Mouse (Mus musculus): ENCODE measurements around the gene Gm21964. TPM values are rescaled to one million over a fixed set of nuclear protein-coding genes. Genes with fewer than 3 reads are reported as not detected.

The Gm21964 gene
- polyA plus RNA-seq (2014; fragmentation: Illumina TruSeq; extraction: RNeasy Lipid Tissue Mini Kit (QIAGEN cat#74804)): not detected

DNA sequence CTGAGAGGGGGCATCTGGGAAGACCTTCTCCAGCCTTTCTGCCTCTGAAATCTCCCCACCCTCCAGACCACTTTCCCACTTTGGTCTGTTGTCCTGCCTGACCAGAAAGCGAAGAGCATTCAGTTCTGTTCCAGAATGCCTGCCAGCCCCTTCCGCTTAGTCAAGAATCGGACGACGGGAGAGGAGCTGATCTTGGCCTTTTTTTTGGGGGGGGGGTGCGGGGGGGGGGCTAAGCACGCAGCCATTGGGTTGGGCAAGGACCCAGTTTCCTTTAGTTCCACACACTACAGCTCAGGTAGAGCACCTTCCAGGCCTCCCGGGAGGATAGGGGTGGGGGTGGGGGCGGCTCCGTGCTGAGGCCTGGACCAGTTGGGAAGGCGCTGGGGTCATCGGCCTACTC is at the start of gene Gm21964:
Gene Gm21964 (plus strand): TSS at position 301 of the 400 bp plus-strand sequence.

GRCm38 (mm10) chr8:110079282-110080221 is 21.5 kb upstream of the Gm21964 start, which contains the start of gene Zfp612:
Gene Zfp612, plus strand, starts transcription at chr8:110079746.

GRCm38 (mm10) chr8:110102653-110103052 is 1.6 kb downstream of the Gm21964 start, which contains the start of gene Gm17720:
Gene Gm17720, minus strand, starts transcription at chr8:110102753.

Other genes with a start within 250 kb of the Gm21964 start
- 16.0 TPM for gene Phlpp2, start 232.7 kb upstream of the Gm21964 start, polyA plus RNA-seq (2014; fragmentation: Illumina TruSeq; extraction: RNeasy Lipid Tissue Mini Kit (QIAGEN cat#74804))
- gene Marveld3, start 139.0 kb upstream of the Gm21964 start, polyA plus RNA-seq (2014; fragmentation: Illumina TruSeq; extraction: RNeasy Lipid Tissue Mini Kit (QIAGEN cat#74804)): 1.3 TPM
- not detected for gene Tat, start 110.8 kb upstream of the Gm21964 start, polyA plus RNA-seq (2014; fragmentation: Illumina TruSeq; extraction: RNeasy Lipid Tissue Mini Kit (QIAGEN cat#74804))
- gene Chst4, start 61.5 kb upstream of the Gm21964 start, polyA plus RNA-seq (2014; fragmentation: Illumina TruSeq; extraction: RNeasy Lipid Tissue Mini Kit (QIAGEN cat#74804)): 2.6 TPM
- 14.8 TPM for gene Zfp612, start 21.5 kb upstream of the Gm21964 start, polyA plus RNA-seq (2014; fragmentation: Illumina TruSeq; extraction: RNeasy Lipid Tissue Mini Kit (QIAGEN cat#74804))
- not detected for gene Gm17720, start 1.5 kb downstream of the Gm21964 start, polyA plus RNA-seq (2014; fragmentation: Illumina TruSeq; extraction: RNeasy Lipid Tissue Mini Kit (QIAGEN cat#74804))
- not detected for gene Calb2, start 67.0 kb downstream of the Gm21964 start, polyA plus RNA-seq (2014; fragmentation: Illumina TruSeq; extraction: RNeasy Lipid Tissue Mini Kit (QIAGEN cat#74804))
- 14.2 TPM for gene Cmtr2, start 114.5 kb downstream of the Gm21964 start, polyA plus RNA-seq (2014; fragmentation: Illumina TruSeq; extraction: RNeasy Lipid Tissue Mini Kit (QIAGEN cat#74804))
- gene Hydin, start 165.8 kb downstream of the Gm21964 start, polyA plus RNA-seq (2014; fragmentation: Illumina TruSeq; extraction: RNeasy Lipid Tissue Mini Kit (QIAGEN cat#74804)): 1.6 TPM

Data from ovary, adult 10 weeks (tissue).